Mouse (Mus musculus) ES-E14 (cell line): Measurements from ENCODE around the gene Aff1.

Experiments
- CHD2 ChIP-seq: IDR thresholded peaks from 2 replicates; pipeline ENCODE4 v1.6.1; 2014; ENCODE audit warnings: mild to moderate bottlenecking, low read depth, low read length, inconsistent platforms
- ZC3H11A ChIP-seq: IDR thresholded peaks from 2 replicates; pipeline ENCODE4 v1.6.1; 2012; ENCODE audit warnings: low read depth, mild to moderate bottlenecking, inconsistent platforms, low read length, borderline replicate concordance

GRCm38 (mm10) chr5:103697875-103698491 lies 5.8 kb downstream of the Aff1 start:
- TF ChIP-seq ZC3H11A (no peak), CHD2 (no peak)
